Mouse (Mus musculus) forebrain, embryonic 10.5 days (tissue): ENCODE measurements around the gene Mrpl23. TPM values are rescaled to one million over a fixed set of nuclear protein-coding genes. Genes with fewer than 3 reads are reported as not detected.

Source experiments
- DNase-seq: peaks from one replicate; pipeline ENCODE4 v3.0.0-alpha.2; 2017; ENCODE audit warnings: low spot score; ENCODE audit errors: extremely low spot score
- H3K27ac ChIP-seq: fragments of 300-500 bp; sonication (generic); 2 replicates; pipeline ENCODE4 v1.5.1; 2016; ENCODE audit warnings: mild to moderate bottlenecking
- H3K27me3 ChIP-seq: fragments of 300-500 bp; sonication (generic); 2 replicates; pipeline ENCODE4 v1.6.1; 2016; ENCODE audit warnings: mild to moderate bottlenecking; ENCODE audit not compliant: poor library complexity, severe bottlenecking
- H3K36me3 ChIP-seq: fragments of 300-500 bp; sonication (generic); replicated peaks from 2 replicates; pipeline ENCODE4 v1.6.1; 2016; ENCODE audit warnings: mild to moderate bottlenecking, moderate library complexity
- H3K4me1 ChIP-seq: fragments of 300-500 bp; sonication (generic); 2 replicates; pipeline ENCODE4 v1.6.1; 2016
- H3K4me3 ChIP-seq: fragments of 300-500 bp; sonication (generic); 2 replicates; pipeline ENCODE4 v1.5.1; 2016; ENCODE audit warnings: mild to moderate bottlenecking, moderate library complexity
- H3K9me3 ChIP-seq: fragments of 300-500 bp; sonication (generic); 2 replicates; pipeline ENCODE4 v1.6.1; 2016; ENCODE audit warnings: mild to moderate bottlenecking, moderate library complexity
- WGBS: fragments of 180-500 bp; shearing (Covaris S2); methylation state at CpG from one replicate; pipeline ENCODE4 v1.1.7; 2016; 5-methylcytosine and 5-hydroxymethylcytosine counted together
- polyA plus RNA-seq: library from polyadenylated mRNA; unstranded; fragments of >200 nt; fragmentation: Nextera tagmentation; extraction: Ambion mirVana; gene quantifications from 2 replicates; pipeline ENCODE4 v1.2.1, GENCODE M21; 2016

Gene Mrpl23
- polyA plus RNA-seq, 1 experiment from 2014 or later = 16.1 TPM

DNA sequence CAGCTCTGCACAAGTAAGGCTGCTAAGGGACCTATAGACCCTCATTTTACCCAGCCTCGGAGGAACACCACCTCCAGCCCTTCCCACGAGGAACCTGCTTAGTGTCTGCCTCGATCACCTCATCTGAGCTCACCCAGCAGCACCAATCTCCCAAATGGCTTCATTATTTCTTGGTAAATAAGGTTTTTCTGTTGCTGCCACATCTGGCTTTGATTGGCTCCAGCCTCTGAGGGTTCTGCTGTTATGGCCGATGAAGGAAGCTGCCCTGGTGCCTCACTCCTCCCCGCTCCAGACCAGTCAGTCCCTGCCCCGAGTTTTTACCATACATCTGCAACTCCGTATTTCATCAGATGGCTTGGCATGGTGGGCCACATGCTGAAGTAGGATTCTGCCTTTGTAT lies 13.5 kb downstream of the Mrpl23 start:
- 69% methylated on average over 7 of the region's 7 CpGs for WGBS
- Histone ChIP-seq H3K36me3 (peaks cover 13% of the 10 kb centered on the region), H3K27me3 (no peaks in the 10 kb centered on the region), H3K4me3 (no peak overlapping the region), H3K27ac (peak overlapping the region; percentile 22), H3K9me3 (no peaks in the 10 kb centered on the region), H3K4me1 (peaks cover 78% of the 10 kb centered on the region)
- DNase-seq = no peak

DNA sequence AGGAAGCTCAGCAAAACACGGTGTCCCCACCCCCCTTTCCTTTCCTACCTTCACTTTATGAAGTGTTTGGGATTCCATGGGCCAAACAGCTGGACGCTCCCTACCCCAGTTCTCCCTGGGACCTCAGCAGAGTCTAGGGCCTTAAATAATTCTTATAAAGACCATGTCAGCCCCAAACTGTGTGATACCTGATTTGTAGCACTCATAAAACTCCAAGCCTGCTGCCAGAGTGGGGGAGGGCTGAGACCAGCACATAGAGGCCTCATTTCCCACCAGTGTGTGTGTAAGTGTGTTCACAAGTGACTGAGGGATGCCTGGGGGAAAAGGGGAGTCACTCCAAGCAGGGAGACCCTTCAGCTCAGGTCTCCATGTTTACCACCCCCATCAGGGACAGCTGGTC lies 15.4 kb downstream of the Mrpl23 start:
- peaks cover 70% of the 10 kb centered on the region for H3K4me1 ChIP-seq
- 85% methylated on average over 2 of the region's 2 CpGs for WGBS
- H3K9me3 ChIP-seq = no peaks in the 10 kb centered on the region
- DNase-seq = no peak
- H3K27ac ChIP-seq = peak overlapping the region; percentile 83
- H3K4me3 ChIP-seq = no peak overlapping the region
- H3K36me3 ChIP-seq = 0 out of 2 replicates have a peak, but pooled peaks cover 3% of the 10 kb centered on the region
- H3K27me3 ChIP-seq = no peaks in the 10 kb centered on the region

DNA sequence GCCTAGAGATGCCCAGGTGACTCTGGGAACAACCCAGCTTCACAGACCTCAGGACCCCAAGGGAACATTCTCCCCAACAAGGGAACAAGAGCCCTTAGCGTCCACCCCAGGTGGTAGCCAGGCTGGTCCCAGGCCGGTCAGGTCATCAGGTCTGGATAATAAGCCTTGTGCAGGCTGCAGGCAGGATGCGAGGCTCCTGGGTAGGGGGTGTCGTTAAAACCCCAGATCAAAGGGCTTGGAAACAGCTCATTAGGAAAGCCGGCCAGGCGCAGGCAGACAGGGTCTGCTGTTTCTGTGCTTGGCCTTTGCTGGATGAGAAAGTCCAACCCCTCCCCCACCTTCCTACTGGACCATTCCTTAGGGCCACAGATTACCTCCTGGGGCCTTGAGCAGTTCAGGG lies 16.2 kb downstream of the Mrpl23 start:
- Histone ChIP-seq H3K4me1 (peaks cover 70% of the 10 kb centered on the region), H3K27me3 (no peaks in the 10 kb centered on the region), H3K9me3 (no peaks in the 10 kb centered on the region), H3K4me3 (no peak overlapping the region), H3K27ac (peak overlapping the region; percentile 83), H3K36me3 (0 out of 2 replicates have a peak, but pooled peaks cover 3% of the 10 kb centered on the region)
- DNase-seq = no peak
- WGBS = 6% methylated on average over 6 of the region's 6 CpGs

DNA sequence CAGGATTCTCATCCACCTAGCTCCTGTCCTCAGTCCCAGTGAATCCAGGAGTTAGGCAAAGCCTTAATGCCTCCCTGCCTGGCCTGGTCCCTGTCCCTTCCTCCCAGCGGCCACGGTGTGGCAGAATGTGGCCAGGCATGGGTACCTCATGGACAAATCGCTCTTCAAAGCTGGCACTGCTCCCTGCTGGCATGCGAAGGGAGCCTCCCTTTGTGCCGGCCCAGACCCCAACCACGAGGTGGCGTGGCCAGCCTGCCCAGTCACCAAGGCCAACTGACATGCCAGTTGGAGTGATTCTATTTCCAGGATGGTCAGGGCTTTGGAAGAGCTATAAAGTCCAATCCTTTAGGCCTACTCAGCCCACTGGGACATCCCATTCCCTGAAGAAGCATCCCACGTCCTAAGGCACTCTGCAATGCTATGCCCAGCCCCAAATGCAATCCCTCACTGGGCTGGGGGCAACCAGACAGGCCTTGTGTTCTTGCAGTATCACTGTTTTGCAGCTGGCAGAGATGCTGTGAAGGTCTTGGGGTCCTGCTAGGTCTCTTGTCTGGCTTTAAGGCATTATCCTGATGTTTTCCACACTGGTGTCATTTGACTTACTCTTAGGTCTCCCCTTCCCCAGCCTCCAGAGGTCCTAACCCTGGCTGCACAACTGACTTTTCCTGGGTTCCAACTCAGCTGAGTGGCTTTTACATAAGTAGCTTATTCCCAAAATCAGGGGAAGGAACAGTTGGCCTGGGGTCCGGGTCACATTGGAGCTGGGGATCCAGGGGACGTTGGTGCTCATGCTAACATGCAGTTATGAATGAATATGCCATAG lies 17.7 kb downstream of the Mrpl23 start:
- Histone ChIP-seq H3K9me3 (no peaks in the 10 kb centered on the region), H3K36me3 (0 out of 2 replicates have a peak, but pooled peaks cover 3% of the 10 kb centered on the region), H3K27ac (peak overlapping the region; percentile 81; the same call in 1 of the 2 replicates), H3K27me3 (no peaks in the 10 kb centered on the region), H3K4me1 (peaks cover 81% of the 10 kb centered on the region), H3K4me3 (no peak overlapping the region)
- 90% methylated on average over 10 of the region's 10 CpGs for WGBS
- no peak for DNase-seq

DNA sequence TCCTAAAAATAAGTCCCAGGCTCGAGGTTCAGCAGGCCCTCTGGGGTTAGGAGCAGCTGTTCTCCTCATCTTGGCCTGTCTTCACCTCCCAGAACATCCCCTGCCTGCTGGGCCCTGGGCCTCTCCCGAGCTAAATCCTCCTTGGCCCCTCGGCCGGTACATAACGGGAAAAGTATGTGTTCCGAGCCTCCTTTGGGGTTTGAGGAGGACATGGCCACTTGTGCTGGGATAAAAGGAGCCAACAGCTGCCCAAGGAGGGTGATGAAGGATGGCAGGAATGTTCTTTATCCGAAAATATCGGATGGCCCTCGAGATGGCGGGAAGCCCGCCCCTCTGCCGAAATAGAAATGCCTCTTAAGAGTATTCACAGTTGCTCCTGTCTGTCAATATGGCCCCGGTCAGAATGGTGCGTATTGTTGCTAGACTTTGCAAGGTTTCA lies 18.5 kb downstream of the Mrpl23 start:
- no peak for DNase-seq
- Histone ChIP-seq H3K9me3 (no peaks in the 10 kb centered on the region), H3K27me3 (no peaks in the 10 kb centered on the region), H3K4me3 (no peak overlapping the region), H3K36me3 (no peaks in the 10 kb centered on the region), H3K27ac (peak overlapping the region; percentile 81; the same call in 1 of the 2 replicates), H3K4me1 (peaks cover 82% of the 10 kb centered on the region)
- 83% methylated on average over 14 of the region's 14 CpGs for WGBS

DNA sequence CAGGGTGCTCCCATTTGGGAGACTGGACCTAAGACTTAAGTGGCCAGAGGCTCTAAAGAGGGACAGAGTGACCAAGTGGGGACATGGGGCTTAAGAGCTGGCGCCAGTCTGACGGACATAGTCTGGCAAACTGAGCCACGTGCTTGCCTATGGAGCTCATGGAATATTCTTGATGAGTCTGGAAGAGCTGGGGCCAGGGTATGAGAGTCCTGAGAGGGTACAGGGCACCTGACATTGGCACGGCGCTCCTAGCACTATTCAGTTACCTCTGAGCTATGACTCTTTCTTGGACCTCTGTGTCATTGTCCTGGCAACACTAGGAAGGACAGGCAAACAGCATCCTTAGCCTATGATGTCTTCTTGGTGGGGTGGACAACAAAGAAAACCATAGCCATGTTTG lies 19.2 kb downstream of the Mrpl23 start:
- Histone ChIP-seq H3K27me3 (no peaks in the 10 kb centered on the region), H3K4me1 (peaks cover 80% of the 10 kb centered on the region), H3K36me3 (no peaks in the 10 kb centered on the region), H3K27ac (peak overlapping the region; percentile 81; the same call in 1 of the 2 replicates), H3K4me3 (no peak overlapping the region), H3K9me3 (no peaks in the 10 kb centered on the region)
- 93% methylated on average over 5 of the region's 5 CpGs for WGBS
- DNase-seq = no peak

DNA sequence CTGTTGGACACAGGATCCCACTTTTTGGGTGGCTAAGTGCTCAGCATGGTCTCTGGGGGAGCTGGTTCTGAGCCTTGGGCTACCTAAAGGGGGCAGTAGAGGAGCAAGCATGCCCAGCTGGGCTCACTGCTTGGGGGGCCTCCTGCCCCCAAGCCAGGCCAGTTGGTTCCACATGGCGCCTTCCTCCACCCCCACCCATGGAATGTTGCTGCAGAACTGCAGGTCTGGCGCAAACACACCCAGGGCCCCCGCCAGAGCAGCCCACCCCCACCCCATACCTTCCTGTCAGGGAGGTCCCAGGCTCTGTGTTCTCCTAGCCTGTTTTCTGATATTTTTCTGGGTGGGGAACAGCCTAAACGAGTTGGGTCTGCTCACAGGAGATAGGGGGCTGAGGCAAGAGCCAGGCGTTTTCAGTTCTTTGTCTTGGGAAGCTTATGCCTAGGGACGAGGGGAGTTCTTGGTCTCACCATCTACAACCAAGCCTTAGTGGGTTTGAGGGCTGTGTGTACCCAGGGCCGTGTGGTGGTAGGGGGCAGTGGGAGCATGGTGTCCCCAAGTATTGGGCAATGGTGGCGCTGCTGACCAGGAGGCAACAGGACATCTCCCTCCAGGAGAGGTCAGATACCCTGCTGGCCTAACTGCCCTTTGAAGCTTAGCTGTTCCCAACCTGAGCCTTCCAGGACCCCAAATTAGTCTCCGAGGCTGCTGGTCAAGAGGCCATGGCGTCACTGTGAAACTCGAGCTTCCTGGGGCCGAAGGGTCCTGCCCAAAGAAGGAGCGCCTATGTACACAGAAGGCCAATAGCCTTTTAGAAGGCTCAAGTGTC lies 20.3 kb downstream of the Mrpl23 start:
- no peaks in the 10 kb centered on the region for H3K27me3 ChIP-seq
- DNase-seq = peak; percentile 50
- 45% methylated on average over 13 of the region's 13 CpGs for WGBS
- no peaks in the 10 kb centered on the region for H3K36me3 ChIP-seq
- peak overlapping the region; percentile 81 for H3K27ac ChIP-seq
- H3K4me3 ChIP-seq = no peak overlapping the region
- H3K9me3 ChIP-seq = no peaks in the 10 kb centered on the region
- peaks cover 82% of the 10 kb centered on the region for H3K4me1 ChIP-seq

DNA sequence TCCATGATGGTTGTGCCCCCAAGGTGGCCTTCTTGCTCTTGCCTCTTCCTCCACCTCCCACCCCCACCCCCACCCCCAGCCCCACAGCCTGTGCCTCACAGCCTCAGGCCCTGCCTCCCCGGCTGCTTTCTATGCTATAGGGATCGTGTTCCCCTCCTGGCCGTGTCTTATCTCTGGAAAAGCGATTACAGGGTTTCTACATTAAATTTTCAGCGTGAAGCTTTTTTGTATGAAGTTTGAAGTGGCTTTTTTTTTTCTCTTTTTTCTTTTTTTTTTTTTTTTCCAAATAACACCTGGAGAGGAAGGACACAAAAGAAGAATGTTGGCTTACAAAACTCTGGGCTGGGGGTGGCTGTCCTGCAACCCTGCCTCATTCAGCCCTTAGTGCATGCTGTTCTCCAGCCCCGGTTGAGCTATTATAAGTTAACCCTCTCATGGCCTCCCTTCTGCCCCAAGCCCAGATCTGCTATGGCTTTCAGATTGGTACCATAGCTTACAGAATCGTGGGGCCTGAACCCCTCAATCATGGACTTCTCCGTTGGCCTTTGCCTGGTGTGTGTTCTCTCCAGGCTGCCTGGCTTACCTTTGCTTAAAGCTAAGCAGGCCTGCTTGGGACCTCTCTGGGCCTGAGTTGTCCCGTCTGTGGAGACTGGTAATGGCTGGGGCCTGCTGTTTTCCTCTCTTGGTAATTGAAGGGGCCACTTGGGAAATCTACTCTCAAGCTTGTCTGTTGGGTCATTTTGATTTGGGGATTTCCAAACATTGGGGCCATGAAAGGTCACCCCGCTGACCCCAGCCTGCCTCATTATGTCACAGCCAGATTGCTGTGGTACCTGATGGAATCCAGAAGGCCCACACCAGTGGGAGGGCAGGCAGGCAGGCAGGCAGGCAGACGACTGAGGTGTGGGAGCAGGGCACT lies 21.2 kb downstream of the Mrpl23 start:
- H3K27me3 ChIP-seq = no peaks in the 10 kb centered on the region
- H3K4me1 ChIP-seq = peaks cover 82% of the 10 kb centered on the region
- no peak for DNase-seq
- H3K36me3 ChIP-seq = no peaks in the 10 kb centered on the region
- WGBS = 42% methylated on average over 11 of the region's 11 CpGs
- H3K4me3 ChIP-seq = no peak overlapping the region
- no peaks in the 10 kb centered on the region for H3K9me3 ChIP-seq
- peak overlapping the region; percentile 81 for H3K27ac ChIP-seq

DNA sequence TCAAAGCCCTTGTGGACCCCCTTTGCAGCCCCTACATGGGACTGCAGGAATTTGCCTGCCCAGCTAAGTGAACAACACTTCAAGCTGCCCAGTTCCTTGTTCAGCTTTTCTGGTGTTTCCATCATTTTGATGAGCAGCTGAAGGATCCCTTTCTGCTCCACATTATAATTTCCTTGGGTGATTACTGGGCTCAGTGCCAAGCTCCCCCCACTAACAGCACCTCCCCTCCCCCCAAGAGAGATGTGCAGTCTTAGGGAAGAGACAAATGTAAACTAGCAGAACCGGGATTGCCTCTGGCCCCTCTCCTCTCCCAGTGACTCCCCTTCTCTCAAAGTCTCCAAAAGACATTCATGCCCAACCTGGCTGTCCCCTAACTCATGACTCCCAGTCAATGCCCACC lies 22.1 kb downstream of the Mrpl23 start:
- WGBS = 71% methylated on average over 1 of the region's 1 CpGs
- Histone ChIP-seq H3K36me3 (no peaks in the 10 kb centered on the region), H3K27me3 (no peaks in the 10 kb centered on the region), H3K4me3 (no peak overlapping the region), H3K9me3 (no peaks in the 10 kb centered on the region), H3K27ac (peak overlapping the region; percentile 81), H3K4me1 (peaks cover 82% of the 10 kb centered on the region)
- no peak for DNase-seq

DNA sequence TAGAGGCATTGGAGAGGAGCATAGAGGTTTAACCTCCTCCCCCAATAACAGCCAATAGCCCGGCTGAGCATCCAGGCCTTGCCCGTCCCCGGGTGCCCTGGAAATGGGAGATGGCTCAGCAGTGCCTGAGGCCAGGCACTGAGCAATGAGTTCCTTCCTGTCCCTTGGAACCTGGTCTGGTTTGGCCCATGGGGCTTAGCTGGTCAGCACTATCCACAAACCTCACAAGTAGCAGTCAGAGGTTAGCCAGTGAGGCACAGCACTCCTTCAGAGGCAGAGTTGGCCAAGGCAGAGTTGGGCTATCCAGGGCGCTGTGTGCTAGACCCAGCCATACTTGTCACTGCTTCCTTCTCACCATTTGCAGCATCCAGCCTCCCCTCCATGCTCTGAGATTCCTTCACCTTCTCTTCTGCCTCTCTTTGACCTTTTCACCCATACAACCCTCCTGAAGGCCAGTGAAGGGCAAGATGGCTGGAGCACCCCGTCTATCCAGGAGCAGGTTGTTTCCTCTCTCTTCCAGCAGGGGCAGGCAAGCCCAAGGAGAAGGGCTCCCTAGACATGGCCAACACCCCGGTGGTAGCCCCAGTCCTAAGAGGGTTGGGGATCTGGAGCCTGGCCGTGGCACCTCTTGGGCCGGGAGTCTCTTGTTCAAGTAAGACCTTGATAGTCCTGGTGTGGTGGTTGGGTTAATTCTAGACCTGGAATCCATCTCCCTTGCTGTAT lies 23.0 kb downstream of the Mrpl23 start:
- Histone ChIP-seq H3K27ac (peak overlapping the region; percentile 81; the same call in 1 of the 2 replicates), H3K27me3 (no peaks in the 10 kb centered on the region), H3K9me3 (no peaks in the 10 kb centered on the region), H3K4me1 (peaks cover 84% of the 10 kb centered on the region), H3K36me3 (no peaks in the 10 kb centered on the region), H3K4me3 (no peak overlapping the region)
- 91% methylated on average over 8 of the region's 8 CpGs for WGBS
- no peak for DNase-seq

DNA sequence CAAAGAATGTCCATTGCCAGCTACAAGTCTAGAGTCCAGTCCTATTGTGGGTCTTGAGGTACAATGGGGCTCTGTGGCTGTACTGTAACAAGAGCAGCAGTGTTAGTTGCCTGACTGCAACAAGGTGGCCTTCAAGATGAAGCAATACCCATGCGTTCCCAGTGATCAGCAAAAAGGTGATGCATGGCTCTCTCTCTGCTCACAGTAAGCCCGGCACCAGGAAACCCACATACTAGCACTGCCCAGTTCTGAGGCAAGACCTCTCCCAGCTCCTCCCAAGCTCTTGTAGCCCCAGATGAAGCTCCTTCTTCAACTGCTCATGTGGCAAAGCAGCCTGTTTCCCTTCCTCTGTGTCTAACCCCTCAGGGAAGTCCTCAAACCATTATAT lies 23.6 kb downstream of the Mrpl23 start:
- H3K4me1 ChIP-seq = peaks cover 85% of the 10 kb centered on the region
- 95% methylated on average over 2 of the region's 2 CpGs for WGBS
- no peaks in the 10 kb centered on the region for H3K27me3 ChIP-seq
- H3K9me3 ChIP-seq = no peaks in the 10 kb centered on the region
- no peaks in the 10 kb centered on the region for H3K36me3 ChIP-seq
- H3K27ac ChIP-seq = peak overlapping the region; percentile 81; the same call in 1 of the 2 replicates
- no peak for DNase-seq
- H3K4me3 ChIP-seq = no peak overlapping the region
